ENCODE assay signal across 8 mouse cellular contexts in genomic region chr14:21076501-21077194, GRCm38 (mm10). TPM values are rescaled to one million over a fixed set of nuclear protein-coding genes. Genes with fewer than 3 reads are reported as not detected.
DNase-seq lines count a peak whose midpoint lies in the region; ATAC-seq and TF ChIP-seq lines count a peak whose summit lies in the region.

No protein-coding gene starts in this region.

- H3K27me3 ChIP-seq in hindbrain, embryonic 10.5 days (ENCODE audit: insufficient read depth, poor library complexity, severe bottlenecking): no peaks in the 10 kb centered on the region
- no peaks in the 10 kb centered on the region for H3K27me3 ChIP-seq in lung, postnatal 0 days (replicated peaks; ENCODE audit: insufficient read depth, low read length)

- H3K9me3 ChIP-seq in hindbrain, embryonic 10.5 days: no peaks in the 10 kb centered on the region
- no peaks in the 10 kb centered on the region for H3K9me3 ChIP-seq in lung, postnatal 0 days (ENCODE audit: low read length)

- peak overlapping the region; percentile 33; the same call in 1 of the 2 replicates for H3K9ac ChIP-seq in lung, postnatal 0 days (replicated peaks; ENCODE audit: low read depth)

- no peaks in the 10 kb centered on the region for H3K36me3 ChIP-seq in hindbrain, embryonic 10.5 days
- no peaks in the 10 kb centered on the region for H3K36me3 ChIP-seq in lung, postnatal 0 days (ENCODE audit: insufficient read depth, low read length)

- peak overlapping the region; percentile 73 for H3K4me3 ChIP-seq in hindbrain, embryonic 10.5 days
- peak overlapping the region; percentile 58 for H3K4me3 ChIP-seq in lung, postnatal 0 days (ENCODE audit: low read depth, low read length)

- DNase-seq in cerebellum, postnatal 36 days: no peak
- peak; percentile 3 to 9 for DNase-seq in thymus, adult 18-20 months
- DNase-seq in thymus, postnatal 25 days: no peak
- no peak for DNase-seq in hindbrain, embryonic 10.5 days (ENCODE audit: low spot score)
- DNase-seq in lung, postnatal 0 days (ENCODE audit: low spot score): peak; percentile 53
- DNase-seq in frontal cortex, adult 2 months (ENCODE audit: extremely low spot score in 1 of 2, low spot score in 1 of 2): no peak
- no peak for DNase-seq in urinary bladder, postnatal 10 days (ENCODE audit: low spot score)

- TF ChIP-seq EP300 in lung, postnatal 0 days (IDR thresholded peaks at IDR 0.05): no peak

- ATAC-seq in cerebellum, adult (ENCODE audit: insufficient number of reproducible peaks, low FRiP score, low TSS enrichment): peak; percentile 21; the same call in 1 of the 2 replicates
- peak; percentile 21; the same call in 1 of the 2 replicates for ATAC-seq in lung, postnatal 0 days

- H3K4me1 ChIP-seq in hindbrain, embryonic 10.5 days (replicated peaks): peaks cover 12% of the 10 kb centered on the region
- H3K4me1 ChIP-seq in lung, postnatal 0 days (ENCODE audit: insufficient read depth, low read depth, low read length): peaks cover 10% of the 10 kb centered on the region; the same call in 1 of the 2 replicates

- 53% methylated on average over 7 of the region's 7 CpGs for WGBS in hindbrain, embryonic 10.5 days
- whole genome bisulfite sequencing in lung, postnatal 0 days: 18% methylated on average over 7 of the region's 7 CpGs

- peak overlapping the region; percentile 91 for H3K27ac ChIP-seq in hindbrain, embryonic 10.5 days
- peak overlapping the region; percentile 83 for H3K27ac ChIP-seq in lung, postnatal 0 days (ENCODE audit: low read length)

- TF ChIP-seq CTCF in lung, postnatal 0 days (IDR thresholded peaks at IDR 0.05): no peak

- peak overlapping the region; percentile 68 for H3K4me2 ChIP-seq in lung, postnatal 0 days (replicated peaks; ENCODE audit: low read depth, low read length)

RNA-seq across cellular contexts. Expression of gene Adk, which starts 24.3 kb away (rescaled TPM):
- 115 and 146 TPM in 2 replicates for polyA plus RNA-seq in hindbrain, embryonic 10.5 days (2016; fragmentation: Nextera tagmentation; extraction: Ambion mirVana)
- 238 and 275 TPM in 2 replicates for polyA plus RNA-seq in lung, postnatal 0 days (2015; fragmentation: Nextera tagmentation; extraction: Ambion mirVana)
- 80.6 and 84.0 TPM in 2 replicates for polyA plus RNA-seq in frontal cortex, adult 2 months (2012; rRNA removed)

RNA-seq across cellular contexts. Expression of gene Ap3m1, which starts 24.3 kb away (rescaled TPM):
- 99.0 and 110 TPM in 2 replicates for polyA plus RNA-seq in hindbrain, embryonic 10.5 days (2016; fragmentation: Nextera tagmentation; extraction: Ambion mirVana)
- polyA plus RNA-seq in lung, postnatal 0 days (2015; fragmentation: Nextera tagmentation; extraction: Ambion mirVana): 39.3 and 41.1 TPM in 2 replicates
- polyA plus RNA-seq in frontal cortex, adult 2 months (2012; rRNA removed): 54.2 and 57.1 TPM in 2 replicates

Comparison
In these comparisons a context has a peak if more than half of its experiments do, and no peak if none do; other contexts are left out.
1. DNase-seq: peak in thymus, adult 18-20 months (2 of 2) and lung, postnatal 0 days (single experiment); none in cerebellum, postnatal 36 days (0 of 2), thymus, postnatal 25 days (single experiment), hindbrain, embryonic 10.5 days (single experiment), frontal cortex, adult 2 months (0 of 2) and urinary bladder, postnatal 10 days (single experiment).